Mouse (Mus musculus): ENCODE results near the gene Dnaja3. TPM values are rescaled to one million over a fixed set of nuclear protein-coding genes. Genes with fewer than 3 reads are reported as not detected.

The Dnaja3 gene
- polyA plus RNA-seq, 1 experiment from 2014 or later, result 57.0 TPM

DNA sequence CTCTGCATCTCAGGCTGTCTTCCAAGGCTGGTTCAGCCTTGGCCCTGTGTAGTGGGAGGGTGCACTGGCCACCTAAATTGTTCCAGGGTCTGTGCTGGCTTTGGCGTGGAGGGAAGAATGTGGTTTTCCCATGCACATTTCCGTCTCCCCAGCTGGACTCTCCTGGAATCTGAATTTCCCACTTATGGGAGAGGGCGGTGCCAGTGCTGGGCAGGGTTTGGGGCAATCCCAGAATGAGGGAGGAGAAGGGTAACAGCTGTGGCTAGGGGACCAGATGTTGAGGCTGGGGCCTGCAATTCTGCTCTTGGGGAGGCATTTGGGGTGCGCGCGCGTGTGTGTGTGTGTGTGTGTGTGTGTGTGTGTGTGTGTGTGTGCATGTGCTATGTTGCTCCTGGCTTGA, 42.5 kb upstream of the Dnaja3 start:
- 58% methylated on average over 7 of the region's 7 CpGs for WGBS
- H3K36me3 ChIP-seq (ENCODE audit: control insufficient read depth, insufficient read depth, low read length), result no peaks in the 10 kb centered on the region
- peak; percentile 82 for DNase-seq (ENCODE audit: low spot score, missing footprints)
- no peaks in the 10 kb centered on the region for H3K27me3 ChIP-seq (ENCODE audit: control insufficient read depth, insufficient read depth, low read length)
- peak overlapping the region; percentile 89; the same call in 1 of the 2 replicates for H3K4me3 ChIP-seq (ENCODE audit: low read depth, low read length)
- no peak overlapping the region for H3K27ac ChIP-seq (ENCODE audit: low read depth, low read length)
- H3K4me1 ChIP-seq (ENCODE audit: control insufficient read depth, insufficient read depth, low read length), result peaks cover 70% of the 10 kb centered on the region
- peak overlapping the region; percentile 83 for H3K4me2 ChIP-seq
- H3K9ac ChIP-seq (ENCODE audit: low read length), result peak overlapping the region; percentile 35
- H3K9me3 ChIP-seq (ENCODE audit: control insufficient read depth, low read length), result no peaks in the 10 kb centered on the region
- ATAC-seq (ENCODE audit: low FRiP score), result no peak

DNA sequence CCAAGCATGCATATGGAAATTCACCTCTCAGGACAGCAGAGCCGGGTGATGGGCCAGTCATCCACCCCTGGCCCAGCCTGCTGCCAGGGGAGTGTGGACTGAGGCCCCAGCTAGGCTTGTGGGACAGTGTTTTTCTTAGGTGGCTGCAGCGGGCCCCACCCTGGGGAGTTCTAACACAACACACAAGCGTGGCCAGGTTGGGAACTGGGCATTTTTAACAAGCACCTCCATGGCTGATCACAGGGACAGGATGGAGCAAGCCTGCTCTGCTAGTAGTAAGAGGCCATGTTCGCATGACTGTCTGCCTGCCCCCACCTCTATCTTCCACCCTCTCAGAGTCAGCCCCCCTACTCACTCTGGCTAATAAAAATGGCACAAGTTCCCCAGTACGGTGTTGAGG, 41.7 kb upstream of the Dnaja3 start:
- no peak overlapping the region for H3K4me3 ChIP-seq (ENCODE audit: low read depth, low read length)
- ATAC-seq (ENCODE audit: low FRiP score) (no peak), DNase-seq (ENCODE audit: low spot score, missing footprints) (peak; percentile 79)
- H3K4me2 ChIP-seq, result peak overlapping the region; percentile 2; the same call in 1 of the 2 replicates
- H3K36me3 ChIP-seq (ENCODE audit: control insufficient read depth, insufficient read depth, low read length), result no peaks in the 10 kb centered on the region
- no peak overlapping the region for H3K27ac ChIP-seq (ENCODE audit: low read depth, low read length)
- no peak overlapping the region for H3K9ac ChIP-seq (ENCODE audit: low read length)
- WGBS, result 67% methylated on average over 5 of the region's 5 CpGs
- H3K27me3 ChIP-seq (ENCODE audit: control insufficient read depth, insufficient read depth, low read length), result no peaks in the 10 kb centered on the region
- no peaks in the 10 kb centered on the region for H3K9me3 ChIP-seq (ENCODE audit: control insufficient read depth, low read length)
- peaks cover 71% of the 10 kb centered on the region for H3K4me1 ChIP-seq (ENCODE audit: control insufficient read depth, insufficient read depth, low read length)

GRCm38 (mm10) chr16:4598891-4599543, 40.8 kb upstream of the Dnaja3 start:
- Histone ChIP-seq H3K36me3 (ENCODE audit: control insufficient read depth, insufficient read depth, low read length) (no peaks in the 10 kb centered on the region), H3K9ac (ENCODE audit: low read length) (peak overlapping the region; percentile 32; the same call in 1 of the 2 replicates), H3K27me3 (ENCODE audit: control insufficient read depth, insufficient read depth, low read length) (no peaks in the 10 kb centered on the region), H3K9me3 (ENCODE audit: control insufficient read depth, low read length) (no peaks in the 10 kb centered on the region), H3K4me1 (ENCODE audit: control insufficient read depth, insufficient read depth, low read length) (peaks cover 71% of the 10 kb centered on the region), H3K4me2 (no peak overlapping the region; the same call in 1 of the 2 replicates), H3K4me3 (ENCODE audit: low read depth, low read length) (no peak overlapping the region), H3K27ac (ENCODE audit: low read depth, low read length) (peak overlapping the region; percentile 40)
- ATAC-seq (ENCODE audit: low FRiP score) (no peak), DNase-seq (ENCODE audit: low spot score, missing footprints) (peak; percentile 81)
- WGBS, result 36% methylated on average over 6 of the region's 6 CpGs

DNA sequence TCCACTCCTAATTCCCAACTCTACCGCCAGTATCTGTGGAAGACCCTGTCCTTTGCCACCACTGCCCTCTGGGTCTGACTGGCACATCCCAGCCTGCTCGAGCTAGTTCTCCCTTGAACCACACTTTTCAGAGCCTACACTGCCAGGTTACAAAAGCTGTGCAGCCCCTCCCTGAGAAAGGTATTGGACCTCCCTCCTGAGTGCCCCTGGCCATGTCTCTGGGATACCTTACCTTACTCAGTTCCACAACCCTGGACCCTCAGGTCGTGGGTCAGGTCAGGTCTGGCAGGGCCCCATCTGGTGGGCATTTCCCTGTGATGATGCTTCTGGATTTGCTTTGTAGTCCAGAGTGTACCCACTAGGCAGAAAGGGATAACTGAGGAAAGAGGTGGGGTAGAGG, 40.2 kb upstream of the Dnaja3 start:
- H3K27ac ChIP-seq (ENCODE audit: low read depth, low read length), result no peak overlapping the region; the same call in 1 of the 2 replicates

GRCm38 (mm10) chr16:4600701-4601310, 39.0 kb upstream of the Dnaja3 start:
- peaks cover 82% of the 10 kb centered on the region for H3K4me1 ChIP-seq (ENCODE audit: control insufficient read depth, insufficient read depth, low read length)
- no peak overlapping the region for H3K4me3 ChIP-seq (ENCODE audit: low read depth, low read length)
- no peak overlapping the region for H3K27ac ChIP-seq (ENCODE audit: low read depth, low read length)
- no peak overlapping the region for H3K9ac ChIP-seq (ENCODE audit: low read length)
- no peaks in the 10 kb centered on the region for H3K9me3 ChIP-seq (ENCODE audit: control insufficient read depth, low read length)
- no peak overlapping the region for H3K4me2 ChIP-seq
- DNase-seq (ENCODE audit: low spot score, missing footprints) (peak; percentile 81), ATAC-seq (ENCODE audit: low FRiP score) (no peak)
- H3K36me3 ChIP-seq (ENCODE audit: control insufficient read depth, insufficient read depth, low read length), result no peaks in the 10 kb centered on the region
- H3K27me3 ChIP-seq (ENCODE audit: control insufficient read depth, insufficient read depth, low read length), result no peaks in the 10 kb centered on the region
- WGBS, result 78% methylated on average over 9 of the region's 9 CpGs

More for the DNA sequence above, 40.2 kb upstream of the Dnaja3 start:
- H3K27me3 ChIP-seq (ENCODE audit: control insufficient read depth, insufficient read depth, low read length), result no peaks in the 10 kb centered on the region
- 0 out of 2 replicates have a peak overlapping the region, but pooled peaks have one; percentile 12 for H3K9ac ChIP-seq (ENCODE audit: low read length)
- DNase-seq (ENCODE audit: low spot score, missing footprints), result peak; percentile 81
- H3K4me1 ChIP-seq (ENCODE audit: control insufficient read depth, insufficient read depth, low read length), result peaks cover 76% of the 10 kb centered on the region
- no peak for ATAC-seq (ENCODE audit: low FRiP score)
- no peak overlapping the region for H3K4me2 ChIP-seq
- no peaks in the 10 kb centered on the region for H3K36me3 ChIP-seq (ENCODE audit: control insufficient read depth, insufficient read depth, low read length)
- no peaks in the 10 kb centered on the region for H3K9me3 ChIP-seq (ENCODE audit: control insufficient read depth, low read length)
- 80% methylated on average over 3 of the region's 3 CpGs for WGBS
- H3K4me3 ChIP-seq (ENCODE audit: low read depth, low read length), result no peak overlapping the region

DNA sequence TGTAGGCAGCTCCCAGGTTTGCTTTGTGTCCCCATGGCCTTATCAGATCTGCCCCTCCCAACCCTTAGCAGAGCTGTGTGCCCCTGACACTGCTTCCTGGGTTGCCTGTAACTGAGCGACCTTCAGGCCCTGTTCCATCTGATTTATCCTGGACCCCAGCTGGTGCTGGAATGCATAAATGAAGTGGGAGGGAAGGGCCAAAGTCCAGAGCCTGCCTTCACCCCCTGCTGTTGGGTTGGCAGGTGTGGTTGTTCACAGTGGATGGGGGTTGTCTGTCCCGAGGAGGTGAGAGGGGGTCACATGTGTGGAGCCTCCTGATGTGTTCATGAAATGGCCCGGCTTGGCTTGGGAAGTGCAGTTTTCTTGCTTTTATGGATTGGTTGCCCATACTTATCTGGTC, 37.6 kb upstream of the Dnaja3 start:
- H3K27me3 ChIP-seq (ENCODE audit: control insufficient read depth, insufficient read depth, low read length), result no peaks in the 10 kb centered on the region
- peaks cover 80% of the 10 kb centered on the region for H3K4me1 ChIP-seq (ENCODE audit: control insufficient read depth, insufficient read depth, low read length)
- peak overlapping the region; percentile 40 for H3K27ac ChIP-seq (ENCODE audit: low read depth, low read length)
- no peak overlapping the region for H3K4me2 ChIP-seq
- H3K36me3 ChIP-seq (ENCODE audit: control insufficient read depth, insufficient read depth, low read length), result no peaks in the 10 kb centered on the region
- DNase-seq (ENCODE audit: low spot score, missing footprints), result peak; percentile 21
- peak overlapping the region; percentile 33; the same call in 1 of the 2 replicates for H3K9ac ChIP-seq (ENCODE audit: low read length)
- no peak overlapping the region for H3K4me3 ChIP-seq (ENCODE audit: low read depth, low read length)
- WGBS, result 29% methylated on average over 3 of the region's 3 CpGs
- no peak for ATAC-seq (ENCODE audit: low FRiP score)
- H3K9me3 ChIP-seq (ENCODE audit: control insufficient read depth, low read length), result no peaks in the 10 kb centered on the region

- WGBS, result 56% methylated on average over 7 of the region's 7 CpGs
- Histone ChIP-seq H3K9ac (ENCODE audit: low read length) (no peak overlapping the region), H3K4me3 (ENCODE audit: low read depth, low read length) (no peak overlapping the region)
Observed at GRCm38 (mm10) chr16:4602766-4603452, 36.9 kb upstream of the Dnaja3 start.

GRCm38 (mm10) chr16:4603453-4603837, 36.3 kb upstream of the Dnaja3 start:
- no peaks in the 10 kb centered on the region for H3K27me3 ChIP-seq (ENCODE audit: control insufficient read depth, insufficient read depth, low read length)
- no peaks in the 10 kb centered on the region for H3K36me3 ChIP-seq (ENCODE audit: control insufficient read depth, insufficient read depth, low read length)
- peaks cover 67% of the 10 kb centered on the region for H3K4me1 ChIP-seq (ENCODE audit: control insufficient read depth, insufficient read depth, low read length)
- no peak for ATAC-seq (ENCODE audit: low FRiP score)
- WGBS, result 75% methylated on average over 1 of the region's 1 CpGs
- no peak overlapping the region for H3K4me2 ChIP-seq
- H3K4me3 ChIP-seq (ENCODE audit: low read depth, low read length), result no peak overlapping the region
- H3K9me3 ChIP-seq (ENCODE audit: control insufficient read depth, low read length), result no peaks in the 10 kb centered on the region
- H3K27ac ChIP-seq (ENCODE audit: low read depth, low read length), result no peak overlapping the region
- no peak overlapping the region for H3K9ac ChIP-seq (ENCODE audit: low read length)
- no peak for DNase-seq (ENCODE audit: low spot score, missing footprints)

More at GRCm38 (mm10) chr16:4602766-4603452, 36.9 kb upstream of the Dnaja3 start:
- peak; percentile 80 for DNase-seq (ENCODE audit: low spot score, missing footprints)
- Histone ChIP-seq H3K9me3 (ENCODE audit: control insufficient read depth, low read length) (no peaks in the 10 kb centered on the region), H3K36me3 (ENCODE audit: control insufficient read depth, insufficient read depth, low read length) (no peaks in the 10 kb centered on the region), H3K4me1 (ENCODE audit: control insufficient read depth, insufficient read depth, low read length) (peaks cover 73% of the 10 kb centered on the region), H3K27me3 (ENCODE audit: control insufficient read depth, insufficient read depth, low read length) (no peaks in the 10 kb centered on the region), H3K27ac (ENCODE audit: low read depth, low read length) (no peak overlapping the region), H3K4me2 (no peak overlapping the region)
- no peak for ATAC-seq (ENCODE audit: low FRiP score)

Data from midbrain, embryonic 11.5 days (tissue).